Mouse (Mus musculus): Measurements from ENCODE around the gene Lgals1. TPM values are rescaled to one million over a fixed set of nuclear protein-coding genes. Genes with fewer than 3 reads are reported as not detected.

Lgals1 gene
- polyA plus RNA-seq, 1 experiment from 2014 or later: 263 TPM

DNA sequence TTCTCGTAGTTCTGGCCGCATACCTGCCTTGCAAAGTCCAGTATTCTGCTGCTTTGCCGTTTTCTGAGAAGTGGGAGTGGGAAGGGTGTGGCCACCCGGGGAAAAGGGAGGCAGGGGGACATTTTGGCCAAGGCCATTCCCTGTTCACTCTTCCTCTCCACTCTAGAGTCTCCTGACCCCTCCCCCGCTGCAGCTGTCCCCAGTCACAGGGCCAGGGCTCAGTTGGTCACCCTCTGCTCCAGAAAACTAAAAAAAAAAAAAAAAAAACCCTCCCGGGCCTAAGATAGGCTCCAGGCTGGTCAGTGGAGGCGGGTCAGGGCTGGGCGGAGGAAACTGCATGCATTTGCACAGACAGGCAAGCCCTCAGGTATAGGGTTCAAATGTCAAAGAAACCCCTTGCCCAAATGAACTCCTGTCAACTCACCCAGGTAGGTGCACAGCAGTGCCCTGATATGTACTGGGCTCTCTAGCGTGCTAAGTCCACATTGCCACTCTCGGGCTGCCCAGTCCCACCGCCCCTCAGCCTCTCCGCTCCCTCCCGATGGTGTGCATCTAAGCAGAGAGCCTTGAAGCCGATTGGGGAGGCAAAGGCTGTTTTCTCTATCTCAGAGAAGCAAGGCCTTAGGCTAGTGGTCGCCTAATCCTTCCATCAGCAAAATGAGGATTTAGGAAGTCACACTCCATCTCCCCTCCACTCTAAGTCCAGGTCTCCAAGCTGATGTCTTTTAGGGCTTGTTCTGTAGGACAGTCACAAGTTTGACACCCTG, 679 bp downstream of the Lgals1 start:
- peaks cover 23% of the 10 kb centered on the region for H3K4me1 ChIP-seq (ENCODE audit: control insufficient read depth, insufficient read depth, low read length)
- no peaks in the 10 kb centered on the region for H3K9me3 ChIP-seq (ENCODE audit: control insufficient read depth, low read length)
- WGBS: 20% methylated on average over 15 of the region's 15 CpGs
- no peak for ATAC-seq (ENCODE audit: insufficient read depth, low FRiP score, low TSS enrichment)
- H3K27ac ChIP-seq (ENCODE audit: low read depth, low read length): no peak overlapping the region
- H3K36me3 ChIP-seq (ENCODE audit: control insufficient read depth, insufficient read depth, low read length): no peaks in the 10 kb centered on the region
- H3K4me2 ChIP-seq (ENCODE audit: low read depth): peak overlapping the region; percentile 57
- no peak for DNase-seq (ENCODE audit: low spot score)
- H3K27me3 ChIP-seq (ENCODE audit: control insufficient read depth, insufficient read depth, low read length): peaks cover 4% of the 10 kb centered on the region; the same call in 1 of the 2 replicates
- no peak overlapping the region for H3K9ac ChIP-seq (ENCODE audit: low read length)
- peak overlapping the region; percentile 30 for H3K4me3 ChIP-seq (ENCODE audit: low read depth, low read length)

GRCm38 (mm10) chr15:78927788-78928457, 1.4 kb downstream of the Lgals1 start:
- Histone ChIP-seq H3K9ac (ENCODE audit: low read length) (peak overlapping the region; percentile 37; the same call in 1 of the 2 replicates), H3K4me2 (ENCODE audit: low read depth) (peak overlapping the region; percentile 57), H3K27me3 (ENCODE audit: control insufficient read depth, insufficient read depth, low read length) (peaks cover 4% of the 10 kb centered on the region; the same call in 1 of the 2 replicates), H3K9me3 (ENCODE audit: control insufficient read depth, low read length) (no peaks in the 10 kb centered on the region), H3K27ac (ENCODE audit: low read depth, low read length) (0 out of 2 replicates have a peak overlapping the region, but pooled peaks have one; percentile 3), H3K4me1 (ENCODE audit: control insufficient read depth, insufficient read depth, low read length) (peaks cover 23% of the 10 kb centered on the region), H3K36me3 (ENCODE audit: control insufficient read depth, insufficient read depth, low read length) (no peaks in the 10 kb centered on the region), H3K4me3 (ENCODE audit: low read depth, low read length) (peak overlapping the region; percentile 30)
- peak; percentile 77 for DNase-seq (ENCODE audit: low spot score)
- WGBS: 1% methylated on average over 27 of the region's 35 CpGs
- ATAC-seq (ENCODE audit: insufficient read depth, low FRiP score, low TSS enrichment): peak; percentile 43; the same call in 1 of the 2 replicates

DNA sequence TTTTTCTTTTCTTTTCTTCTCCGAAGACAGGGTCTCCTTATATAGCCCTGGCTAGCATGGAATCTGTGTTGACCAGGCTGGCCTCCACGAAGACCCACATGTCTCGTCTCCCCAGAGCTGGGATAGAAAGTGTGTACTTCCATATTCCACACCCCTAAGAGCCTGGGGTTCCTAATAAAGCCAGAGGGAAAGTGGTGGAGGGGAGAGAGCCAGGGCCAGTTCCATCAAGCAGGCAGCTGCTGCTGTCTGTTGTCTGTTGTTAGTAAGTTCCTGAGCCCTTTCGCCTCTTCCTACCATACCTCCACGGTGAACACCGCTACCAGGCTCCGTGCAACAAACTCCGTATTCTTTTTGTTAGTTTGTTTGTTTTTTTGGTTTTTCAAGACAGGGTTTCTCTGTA, 2.0 kb downstream of the Lgals1 start:
- no peaks in the 10 kb centered on the region for H3K9me3 ChIP-seq (ENCODE audit: control insufficient read depth, low read length)
- no peak overlapping the region for H3K27ac ChIP-seq (ENCODE audit: low read depth, low read length)
- no peaks in the 10 kb centered on the region for H3K36me3 ChIP-seq (ENCODE audit: control insufficient read depth, insufficient read depth, low read length)
- H3K4me3 ChIP-seq (ENCODE audit: low read depth, low read length): no peak overlapping the region
- no peak overlapping the region for H3K9ac ChIP-seq (ENCODE audit: low read length)
- H3K27me3 ChIP-seq (ENCODE audit: control insufficient read depth, insufficient read depth, low read length): peaks cover 4% of the 10 kb centered on the region; the same call in 1 of the 2 replicates
- 48% methylated on average over 8 of the region's 8 CpGs for WGBS
- H3K4me1 ChIP-seq (ENCODE audit: control insufficient read depth, insufficient read depth, low read length): peaks cover 23% of the 10 kb centered on the region
- no peak for DNase-seq (ENCODE audit: low spot score)
- ATAC-seq (ENCODE audit: insufficient read depth, low FRiP score, low TSS enrichment): no peak
- H3K4me2 ChIP-seq (ENCODE audit: low read depth): peak overlapping the region; percentile 57

DNA sequence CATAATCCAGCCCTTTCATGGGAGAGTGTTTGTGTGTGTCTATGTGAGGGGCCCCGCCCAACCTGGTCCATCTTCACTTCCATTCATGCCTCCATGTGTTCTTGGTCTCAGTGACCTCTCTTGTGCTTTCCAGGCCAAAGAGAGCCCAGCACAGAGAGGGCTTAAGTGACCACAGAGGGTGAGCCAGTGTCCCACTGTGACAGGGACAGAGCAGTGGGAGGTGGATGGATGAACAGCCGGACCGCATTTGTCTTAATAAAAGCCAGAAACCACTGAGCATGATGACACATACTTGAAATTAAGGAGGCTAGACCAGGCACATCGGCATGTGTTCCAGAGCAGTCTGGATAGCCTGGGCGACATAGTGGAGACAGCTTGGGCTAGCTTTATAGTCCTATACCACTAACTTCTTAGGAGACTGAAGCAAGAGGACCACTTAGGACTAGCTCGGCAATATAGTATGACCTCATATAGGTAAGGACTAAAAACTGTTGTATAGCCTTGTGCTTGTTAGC, 3.7 kb downstream of the Lgals1 start:
- no peak overlapping the region for H3K4me3 ChIP-seq (ENCODE audit: low read depth, low read length)
- peaks cover 23% of the 10 kb centered on the region for H3K4me1 ChIP-seq (ENCODE audit: control insufficient read depth, insufficient read depth, low read length)
- no peak for DNase-seq (ENCODE audit: low spot score)

DNA sequence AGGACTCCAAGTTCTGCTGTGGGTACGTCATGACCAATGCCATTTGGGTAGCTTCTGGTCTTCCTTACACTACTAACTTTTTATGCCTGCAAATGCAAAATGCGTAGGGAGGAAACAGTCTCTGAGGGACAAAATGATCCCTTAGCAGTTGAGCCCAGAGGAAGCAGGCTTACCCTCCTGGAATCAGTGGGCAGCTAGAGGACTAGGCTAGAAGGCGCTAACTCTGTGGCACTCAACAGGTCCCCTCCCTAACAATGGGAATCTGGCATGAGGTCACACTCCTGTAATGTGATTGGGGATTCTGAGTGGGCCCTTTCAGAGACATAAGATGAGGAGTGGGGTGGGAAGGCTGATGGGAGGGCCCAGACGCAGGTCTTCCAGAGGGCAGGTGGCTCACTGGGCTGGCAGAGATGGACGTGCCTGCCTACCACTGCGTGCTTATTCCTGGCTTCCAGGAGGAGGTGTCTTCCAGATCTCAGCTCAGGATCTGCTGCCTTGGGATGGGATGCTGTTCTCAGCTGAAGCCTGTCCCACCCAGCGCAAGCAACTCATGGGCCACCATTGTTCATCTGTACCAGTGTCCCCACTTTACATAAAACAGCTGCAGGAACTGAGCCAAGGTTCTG, 4.4 kb downstream of the Lgals1 start:
- H3K4me2 ChIP-seq (ENCODE audit: low read depth): no peak overlapping the region
- ATAC-seq (ENCODE audit: insufficient read depth, low FRiP score, low TSS enrichment): no peak
- H3K9ac ChIP-seq (ENCODE audit: low read length): no peak overlapping the region
- H3K27me3 ChIP-seq (ENCODE audit: control insufficient read depth, insufficient read depth, low read length): peaks cover 4% of the 10 kb centered on the region; the same call in 1 of the 2 replicates
- H3K27ac ChIP-seq (ENCODE audit: low read depth, low read length): no peak overlapping the region
- no peak for DNase-seq (ENCODE audit: low spot score)
- H3K36me3 ChIP-seq (ENCODE audit: control insufficient read depth, insufficient read depth, low read length): no peaks in the 10 kb centered on the region
- H3K4me1 ChIP-seq (ENCODE audit: control insufficient read depth, insufficient read depth, low read length): peaks cover 25% of the 10 kb centered on the region
- no peaks in the 10 kb centered on the region for H3K9me3 ChIP-seq (ENCODE audit: control insufficient read depth, low read length)
- no peak overlapping the region for H3K4me3 ChIP-seq (ENCODE audit: low read depth, low read length)
- 83% methylated on average over 7 of the region's 7 CpGs for WGBS

More for the DNA sequence above, 3.7 kb downstream of the Lgals1 start:
- Histone ChIP-seq H3K9me3 (ENCODE audit: control insufficient read depth, low read length) (no peaks in the 10 kb centered on the region), H3K4me2 (ENCODE audit: low read depth) (no peak overlapping the region), H3K9ac (ENCODE audit: low read length) (no peak overlapping the region), H3K27me3 (ENCODE audit: control insufficient read depth, insufficient read depth, low read length) (peaks cover 4% of the 10 kb centered on the region; the same call in 1 of the 2 replicates), H3K36me3 (ENCODE audit: control insufficient read depth, insufficient read depth, low read length) (no peaks in the 10 kb centered on the region), H3K27ac (ENCODE audit: low read depth, low read length) (no peak overlapping the region)
- no peak for ATAC-seq (ENCODE audit: insufficient read depth, low FRiP score, low TSS enrichment)
- WGBS: 92% methylated on average over 6 of the region's 6 CpGs

DNA sequence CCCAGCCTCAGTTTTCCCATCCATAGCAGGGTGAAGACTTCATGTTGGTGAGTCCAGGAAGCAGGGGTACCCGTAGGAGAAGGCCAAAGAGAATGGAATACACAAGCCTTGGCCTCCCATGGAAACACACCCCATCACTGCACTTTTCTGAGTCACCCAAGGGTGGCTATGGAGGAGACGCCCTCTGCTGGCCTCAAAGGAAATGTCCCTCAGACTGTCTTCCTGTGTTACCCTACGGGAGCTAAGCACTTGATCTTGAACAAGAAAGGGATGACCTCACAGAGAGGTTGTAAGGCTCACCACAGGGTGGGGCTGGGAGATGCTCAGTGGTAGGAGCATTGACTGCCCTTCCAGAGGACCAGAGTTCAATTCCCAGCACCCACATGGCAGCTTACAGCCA, 5.1 kb downstream of the Lgals1 start:
- no peak overlapping the region for H3K4me3 ChIP-seq (ENCODE audit: low read depth, low read length)
- H3K4me1 ChIP-seq (ENCODE audit: control insufficient read depth, insufficient read depth, low read length): peaks cover 23% of the 10 kb centered on the region
- no peak overlapping the region for H3K4me2 ChIP-seq (ENCODE audit: low read depth)
- ATAC-seq (ENCODE audit: insufficient read depth, low FRiP score, low TSS enrichment) (no peak), DNase-seq (ENCODE audit: low spot score) (no peak)
- no peaks in the 10 kb centered on the region for H3K36me3 ChIP-seq (ENCODE audit: control insufficient read depth, insufficient read depth, low read length)
- H3K27me3 ChIP-seq (ENCODE audit: control insufficient read depth, insufficient read depth, low read length): peaks cover 4% of the 10 kb centered on the region; the same call in 1 of the 2 replicates
- no peak overlapping the region for H3K9ac ChIP-seq (ENCODE audit: low read length)
- WGBS: 32% methylated on average over 3 of the region's 3 CpGs
- no peaks in the 10 kb centered on the region for H3K9me3 ChIP-seq (ENCODE audit: control insufficient read depth, low read length)
- H3K27ac ChIP-seq (ENCODE audit: low read depth, low read length): no peak overlapping the region

- Histone ChIP-seq H3K4me2 (ENCODE audit: low read depth) (peak within 1 kb of the TSS; percentile 85), H3K27me3 (ENCODE audit: control insufficient read depth, insufficient read depth, low read length) (no peaks in the 10 kb centered on the region), H3K36me3 (ENCODE audit: control insufficient read depth, insufficient read depth, low read length) (peaks cover 10% of the 10 kb centered on the region), H3K27ac (ENCODE audit: low read depth, low read length) (peak within 1 kb of the TSS; percentile 53; the same call in 1 of the 2 replicates), H3K9ac (ENCODE audit: low read length) (peak within 1 kb of the TSS; percentile 80), H3K9me3 (ENCODE audit: control insufficient read depth, low read length) (no peaks in the 10 kb centered on the region), H3K4me1 (ENCODE audit: control insufficient read depth, insufficient read depth, low read length) (peaks cover 8% of the 10 kb centered on the region), H3K4me3 (ENCODE audit: low read depth, low read length) (peak within 1 kb of the TSS; percentile 81)
- under 1% methylated on average over 42 of the region's 42 CpGs for WGBS
- DNase-seq (ENCODE audit: low spot score) (peak; percentile 88), ATAC-seq (ENCODE audit: insufficient read depth, low FRiP score, low TSS enrichment) (peak; percentile 82)
Observed at GRCm38 (mm10) chr15:78934784-78935320, 8.3 kb downstream of the Lgals1 start, which contains the start of gene Nol12. TSS of gene Nol12 (plus strand) at chr15:78934933.

DNA sequence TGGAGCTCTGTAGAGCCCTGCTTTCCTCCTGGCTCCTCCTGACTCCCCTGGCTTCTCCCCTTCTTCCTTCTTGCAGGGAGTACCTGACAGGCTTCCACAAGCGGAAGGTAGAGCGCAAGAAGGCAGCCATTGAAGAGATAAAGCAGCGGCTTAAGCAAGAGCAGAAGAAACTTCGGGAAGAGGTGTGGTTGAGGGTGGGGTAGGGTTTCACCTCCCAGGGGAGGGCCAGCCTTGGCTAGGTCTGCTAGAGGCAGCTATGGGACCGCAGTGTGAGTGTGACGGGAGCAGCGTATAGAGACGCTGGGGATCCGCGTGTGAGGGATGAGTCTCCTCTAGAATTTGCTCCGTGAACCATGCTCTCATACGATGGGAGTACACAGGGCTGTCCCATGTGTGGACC, 9.9 kb downstream of the Lgals1 start:
- Histone ChIP-seq H3K9ac (ENCODE audit: low read length) (no peak overlapping the region), H3K4me1 (ENCODE audit: control insufficient read depth, insufficient read depth, low read length) (peaks cover 8% of the 10 kb centered on the region), H3K27ac (ENCODE audit: low read depth, low read length) (no peak overlapping the region), H3K9me3 (ENCODE audit: control insufficient read depth, low read length) (no peaks in the 10 kb centered on the region), H3K36me3 (ENCODE audit: control insufficient read depth, insufficient read depth, low read length) (peaks cover 19% of the 10 kb centered on the region), H3K4me3 (ENCODE audit: low read depth, low read length) (no peak overlapping the region), H3K27me3 (ENCODE audit: control insufficient read depth, insufficient read depth, low read length) (no peaks in the 10 kb centered on the region), H3K4me2 (ENCODE audit: low read depth) (no peak overlapping the region)
- ATAC-seq (ENCODE audit: insufficient read depth, low FRiP score, low TSS enrichment) (no peak), DNase-seq (ENCODE audit: low spot score) (no peak)
- 95% methylated on average over 12 of the region's 12 CpGs for WGBS

Measured in neural tube, embryonic 11.5 days (tissue).